Mouse (Mus musculus) retina, postnatal 1 day (tissue): ENCODE results near the gene Sh2b3.
"Not testable (repeated sequence)": the region's sequence is repeated elsewhere in the genome, so short reads cannot be mapped to it uniquely, and the experiment has no call there.

Source experiments
- DNase-seq: peaks from one replicate; pipeline ENCODE4 v3.0.0-alpha.2; 2012

Gene Sh2b3

GRCm38 (mm10) chr5:121837441-121838340 is at the start of gene Sh2b3:
Gene Sh2b3 (minus strand): TSS chr5:121837646.
- no peak for DNase-seq

GRCm38 (mm10) chr5:121883356-121883755 is 45.9 kb upstream of the Sh2b3 start:
- no peak for DNase-seq

GRCm38 (mm10) chr5:121879211-121879610 is 41.8 kb upstream of the Sh2b3 start:
- peak; percentile 51 for DNase-seq

GRCm38 (mm10) chr5:121878703-121879102 is 41.3 kb upstream of the Sh2b3 start:
- DNase-seq, result peak; percentile 42

- no peak for DNase-seq
Measured at GRCm38 (mm10) chr5:121876901-121877300, 39.5 kb upstream of the Sh2b3 start.

- no peak for DNase-seq
Measured at GRCm38 (mm10) chr5:121875041-121875440, 37.6 kb upstream of the Sh2b3 start.

- peak; percentile 86 for DNase-seq
Measured at GRCm38 (mm10) chr5:121872158-121872557, 34.7 kb upstream of the Sh2b3 start.

GRCm38 (mm10) chr5:121871515-121872030 is 34.1 kb upstream of the Sh2b3 start:
- DNase-seq, result no peak

- DNase-seq, result no peak
Measured at GRCm38 (mm10) chr5:121870832-121871231, 33.4 kb upstream of the Sh2b3 start.

GRCm38 (mm10) chr5:121867963-121868362 is 30.5 kb upstream of the Sh2b3 start:
- no peak for DNase-seq

- no peak for DNase-seq
Measured at GRCm38 (mm10) chr5:121864330-121864729, 26.9 kb upstream of the Sh2b3 start.

GRCm38 (mm10) chr5:121861964-121862363 is 24.5 kb upstream of the Sh2b3 start:
- DNase-seq, result no peak

GRCm38 (mm10) chr5:121858427-121858826 is 21.0 kb upstream of the Sh2b3 start:
- DNase-seq, result no peak

GRCm38 (mm10) chr5:121856740-121857139 is 19.3 kb upstream of the Sh2b3 start:
- DNase-seq, result no peak

GRCm38 (mm10) chr5:121854768-121855167 is 17.3 kb upstream of the Sh2b3 start:
- DNase-seq, result no peak

GRCm38 (mm10) chr5:121853368-121854051 is 16.1 kb upstream of the Sh2b3 start:
- no peak for DNase-seq

GRCm38 (mm10) chr5:121849478-121850349 is 12.3 kb upstream of the Sh2b3 start:
- no peak for DNase-seq

- peak; percentile 95 for DNase-seq
Measured at GRCm38 (mm10) chr5:121848743-121849142, 11.3 kb upstream of the Sh2b3 start, which contains the start of gene Pheta1. Gene Pheta1 (plus strand): TSS chr5:121848984.

GRCm38 (mm10) chr5:121848035-121848519 is 10.6 kb upstream of the Sh2b3 start:
- DNase-seq, result peak; percentile 74

GRCm38 (mm10) chr5:121847269-121847668 is 9.8 kb upstream of the Sh2b3 start:
- not testable (repeated sequence) for DNase-seq

- DNase-seq, result no peak
Measured at GRCm38 (mm10) chr5:121846322-121846721, 8.9 kb upstream of the Sh2b3 start.

GRCm38 (mm10) chr5:121845361-121845760 is 7.9 kb upstream of the Sh2b3 start:
- DNase-seq, result no peak
